Comparison of ENCODE assay signal across 19 mouse cellular contexts in the genomic region with DNA sequence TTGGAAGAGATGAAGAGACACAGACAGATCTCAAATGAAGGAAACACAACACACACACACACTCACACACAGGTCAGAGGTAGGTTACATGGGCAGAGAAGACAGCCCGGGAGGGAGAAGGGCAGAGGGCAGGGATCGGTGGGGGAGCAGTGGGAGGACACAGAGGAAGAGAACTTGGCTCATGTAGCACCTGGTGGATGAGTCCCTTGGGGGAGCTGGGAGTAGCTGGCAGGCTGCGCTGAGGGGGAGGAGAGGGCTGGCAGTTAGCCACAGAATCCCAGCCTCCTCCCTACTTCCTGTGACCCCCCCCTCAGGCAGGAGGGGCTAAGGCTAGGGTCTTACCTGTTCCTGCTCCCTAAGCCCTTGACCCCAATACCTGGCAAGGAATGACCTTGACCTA. TPM values are rescaled to one million over a fixed set of nuclear protein-coding genes. Genes with fewer than 3 reads are reported as not detected.
DNase-seq lines count a peak whose midpoint lies in the region; ATAC-seq and TF ChIP-seq lines count a peak whose summit lies in the region.
"Had no signal": no experiment of that assay in that cellular context is flagged by ENCODE, and none has a peak within 500 bp of the region (broad histone marks: within the 10 kb centered on the region; RNA-seq: fewer than 3 reads in every experiment).

A gene (minus strand): TSS at position 300 of the 400 bp plus-strand sequence.

- H3K4me3 ChIP-seq in lung, embryonic 16.5 days (ENCODE audit: low read length): no peak within 1 kb of the TSS
- H3K4me3 ChIP-seq in lung, adult 2 months (replicated peaks; ENCODE audit: extremely low read depth, low read depth, low read length): no peak within 1 kb of the TSS
- no peak within 1 kb of the TSS for H3K4me3 ChIP-seq in heart, postnatal 0 days (ENCODE audit: low read depth, low read length)
- H3K4me3 ChIP-seq: forebrain, embryonic 12.5 days; layer of hippocampus, adult 2 months; limb, embryonic 13.5 days; liver, embryonic 15.5 days had no signal

- H3K36me3 ChIP-seq in lung, embryonic 16.5 days (ENCODE audit: control insufficient read depth, insufficient read depth, low read length): no peaks in the 10 kb centered on the region
- no peaks in the 10 kb centered on the region for H3K36me3 ChIP-seq in heart, postnatal 0 days (replicated peaks; ENCODE audit: control insufficient read depth, insufficient read depth, low read length)
- H3K36me3 ChIP-seq: forebrain, embryonic 12.5 days; limb, embryonic 13.5 days; liver, embryonic 15.5 days had no signal

- intact Hi-C loops in heart, postnatal 25 days (cut with DNase I): no loop called here

- peak; percentile 52; the same call in 1 of the 2 replicates for ATAC-seq in lung, embryonic 16.5 days (ENCODE audit: low read depth)
- peak; percentile 49 for ATAC-seq in heart, postnatal 0 days (ENCODE audit: insufficient read depth, low read depth)

- TF ChIP-seq EP300 in heart, postnatal 0 days (IDR thresholded peaks at IDR 0.05; ENCODE audit: low read depth): no peak

- TF ChIP-seq CTCF in lung, adult 2 months (IDR thresholded peaks at IDR 0.05; ENCODE audit: insufficient read depth, low read length): no peak
- TF ChIP-seq CTCF in heart, postnatal 0 days (IDR thresholded peaks at IDR 0.05; ENCODE audit: low read depth): no peak

- no peaks in the 10 kb centered on the region for H3K27me3 ChIP-seq in lung, embryonic 16.5 days (ENCODE audit: control insufficient read depth, insufficient read depth, low read depth, low read length)
- H3K27me3 ChIP-seq in heart, postnatal 0 days (ENCODE audit: control insufficient read depth, insufficient read depth, low read length): no peaks in the 10 kb centered on the region
- H3K27me3 ChIP-seq: forebrain, embryonic 12.5 days; limb, embryonic 13.5 days had no signal

- DNase-seq in heart, adult 9 months (ENCODE audit: low spot score in 2 of 2): peak; percentile 14 to 20
- no peak for DNase-seq in heart, postnatal 25 days (ENCODE audit: low spot score)
- DNase-seq in lung, adult 2 months: no peak
- no peak for DNase-seq in heart, postnatal 0 days (ENCODE audit: low spot score)
- peak; percentile 48 for DNase-seq in testis, postnatal 14 days (ENCODE audit: low spot score)
- DNase-seq in embryo, embryonic 11 days: no peak
- DNase-seq: cerebellum, adult 11-12 months; midbrain, embryonic 14.5 days had no signal

- peak within 1 kb of the TSS; percentile 49; the same call in 1 of the 2 replicates for H3K27ac ChIP-seq in lung, embryonic 16.5 days (ENCODE audit: low read length)
- H3K27ac ChIP-seq in heart, postnatal 0 days (ENCODE audit: low read depth): no peak within 1 kb of the TSS
- H3K27ac ChIP-seq: forebrain, embryonic 12.5 days; layer of hippocampus, adult 2 months; limb, embryonic 13.5 days; liver, embryonic 15.5 days had no signal

- H3K9ac ChIP-seq in lung, embryonic 16.5 days (ENCODE audit: low read length): no peak within 1 kb of the TSS
- H3K9ac ChIP-seq in heart, postnatal 0 days (replicated peaks; ENCODE audit: low read depth, low read length): no peak within 1 kb of the TSS
- H3K9ac ChIP-seq: forebrain, embryonic 12.5 days; limb, embryonic 13.5 days; liver, embryonic 15.5 days had no signal

- WGBS in lung, embryonic 16.5 days: 20% methylated on average over 3 of the region's 3 CpGs
- WGBS in lung, adult 2 months: 28% methylated on average over 3 of the region's 3 CpGs
- WGBS in heart, postnatal 0 days: 24% methylated on average over 3 of the region's 3 CpGs

- peaks cover 3% of the 10 kb centered on the region for H3K4me1 ChIP-seq in lung, embryonic 16.5 days (replicated peaks; ENCODE audit: control insufficient read depth, insufficient read depth, low read length)
- H3K4me1 ChIP-seq in lung, adult 2 months (ENCODE audit: control insufficient read depth, insufficient read depth, low read length): no peaks in the 10 kb centered on the region
- peaks cover 6% of the 10 kb centered on the region; the same call in 1 of the 2 replicates for H3K4me1 ChIP-seq in heart, postnatal 0 days (ENCODE audit: control insufficient read depth, insufficient read depth)
- H3K4me1 ChIP-seq: forebrain, embryonic 12.5 days had no signal

- no peak for TF ChIP-seq POLR2A in lung, adult 2 months (IDR thresholded peaks at IDR 0.05; ENCODE audit: borderline replicate concordance, extremely low read depth, low read depth, low read length)

- no peak within 1 kb of the TSS for H3K4me2 ChIP-seq in lung, embryonic 16.5 days (ENCODE audit: low read depth, low read length)
- H3K4me2 ChIP-seq in heart, postnatal 0 days (ENCODE audit: low read depth, low read length): no peak within 1 kb of the TSS
- H3K4me2 ChIP-seq: forebrain, embryonic 12.5 days; limb, embryonic 13.5 days; liver, embryonic 15.5 days had no signal

- H3K9me3 ChIP-seq in lung, embryonic 16.5 days (ENCODE audit: control insufficient read depth, low read length): no peaks in the 10 kb centered on the region
- no peaks in the 10 kb centered on the region for H3K9me3 ChIP-seq in heart, postnatal 0 days (replicated peaks; ENCODE audit: control insufficient read depth, low read length)
- H3K9me3 ChIP-seq: forebrain, embryonic 12.5 days; limb, embryonic 13.5 days; liver, embryonic 15.5 days had no signal

RNA-seq across cellular contexts. Expression of the gene that starts here (rescaled TPM):
- not detected for total RNA-seq in heart, postnatal 25 days (2021)
- 0.21 TPM in 1 of 2 replicates, not detected in the other for polyA plus RNA-seq in lung, embryonic 16.5 days (2015; fragmentation: Nextera tagmentation; extraction: Ambion mirVana)
- not detected in 2 replicates for polyA plus RNA-seq in lung, adult 2 months (2012; rRNA removed)
- not detected in 2 replicates for total RNA-seq in heart, postnatal 0 days (2014; rRNA removed; ENCODE audit: low replicate concordance)
- not detected in 2 replicates for polyA plus RNA-seq in heart, postnatal 0 days (2015; fragmentation: Nextera tagmentation; extraction: Ambion mirVana)
- total RNA-seq: gastrocnemius, postnatal 4 days; hematopoietic stem cell, adult 5-6 weeks; layer of hippocampus, adult 2 months; left cerebral cortex, adult 8-10 months; MEL had no signal
- polyA plus RNA-seq: brain, embryonic 14.5 days; cortical plate, adult 2 months; forebrain, embryonic 12.5 days; limb, embryonic 13.5 days; liver, embryonic 15.5 days; midbrain, embryonic 14.5 days had no signal

Comparison
In these comparisons a context has a peak if more than half of its experiments do, and no peak if none do; other contexts are left out.
1. DNase-seq: peak in heart, adult 9 months (2 of 2) and testis, postnatal 14 days (single experiment); none in heart, postnatal 25 days (single experiment), lung, adult 2 months (single experiment), heart, postnatal 0 days (single experiment) and embryo, embryonic 11 days (single experiment).
2. Peak in ATAC-seq and H3K27ac ChIP-seq in lung, embryonic 16.5 days; RNA of the gene not detected or under 1 TPM.
3. Peak in ATAC-seq in heart, postnatal 0 days; RNA of the gene not detected or under 1 TPM.